Mouse (Mus musculus) large intestine, adult 2 months (tissue): ENCODE data around the gene Scgb2b24. TPM values are rescaled to one million over a fixed set of nuclear protein-coding genes. Genes with fewer than 3 reads are reported as not detected.

Source experiments
- DNase-seq: peaks from one replicate; pipeline ENCODE4 v3.0.0-alpha.2; 2012; ENCODE audit warnings: low read depth, low spot score
- WGBS: fragments of 180-500 bp; shearing (Covaris S2); methylation state at CpG from one replicate; pipeline ENCODE4 v1.1.7; 2018; 5-methylcytosine and 5-hydroxymethylcytosine counted together
- polyA plus RNA-seq: library from polyadenylated mRNA; depleted of rRNA; stranded (reverse); fragments of >200 nt; gene quantifications from 2 replicates; pipeline ENCODE4 v1.2.3, GENCODE M21; 2012; rRNA removed

Scgb2b24 gene
- polyA plus RNA-seq, result not detected in 2 replicates

- 70% methylated on average over 2 of the region's 2 CpGs for WGBS
- no peak for DNase-seq
Observed at GRCm38 (mm10) chr7:33739212-33739611, at the start of gene Scgb2b24. Gene Scgb2b24, minus strand, starts transcription at chr7:33739312.

- no peak for DNase-seq
- 81% methylated on average over 3 of the region's 3 CpGs for WGBS
Observed at GRCm38 (mm10) chr7:33743499-33743898, 4.4 kb upstream of the Scgb2b24 start, which contains the start of gene Scgb1b24. Gene Scgb1b24, plus strand, starts transcription at chr7:33743799.

GRCm38 (mm10) chr7:33689864-33690263 is 49.2 kb downstream of the Scgb2b24 start:
- no peak for DNase-seq
- WGBS, result 15% methylated on average over 1 of the region's 1 CpGs

Other genes starting within 250 kb of the Scgb2b24 start
- gene Scgb2b21, start 218.9 kb downstream of the Scgb2b24 start, polyA plus RNA-seq, result not detected in 2 replicates
- not detected in 2 replicates for gene Scgb1b24, start 4.5 kb upstream of the Scgb2b24 start, polyA plus RNA-seq
- not detected in 2 replicates for gene Scgb2b26, start 205.7 kb upstream of the Scgb2b24 start, polyA plus RNA-seq